Mouse (Mus musculus): Measurements from ENCODE around the gene Rpap1.

DNA sequence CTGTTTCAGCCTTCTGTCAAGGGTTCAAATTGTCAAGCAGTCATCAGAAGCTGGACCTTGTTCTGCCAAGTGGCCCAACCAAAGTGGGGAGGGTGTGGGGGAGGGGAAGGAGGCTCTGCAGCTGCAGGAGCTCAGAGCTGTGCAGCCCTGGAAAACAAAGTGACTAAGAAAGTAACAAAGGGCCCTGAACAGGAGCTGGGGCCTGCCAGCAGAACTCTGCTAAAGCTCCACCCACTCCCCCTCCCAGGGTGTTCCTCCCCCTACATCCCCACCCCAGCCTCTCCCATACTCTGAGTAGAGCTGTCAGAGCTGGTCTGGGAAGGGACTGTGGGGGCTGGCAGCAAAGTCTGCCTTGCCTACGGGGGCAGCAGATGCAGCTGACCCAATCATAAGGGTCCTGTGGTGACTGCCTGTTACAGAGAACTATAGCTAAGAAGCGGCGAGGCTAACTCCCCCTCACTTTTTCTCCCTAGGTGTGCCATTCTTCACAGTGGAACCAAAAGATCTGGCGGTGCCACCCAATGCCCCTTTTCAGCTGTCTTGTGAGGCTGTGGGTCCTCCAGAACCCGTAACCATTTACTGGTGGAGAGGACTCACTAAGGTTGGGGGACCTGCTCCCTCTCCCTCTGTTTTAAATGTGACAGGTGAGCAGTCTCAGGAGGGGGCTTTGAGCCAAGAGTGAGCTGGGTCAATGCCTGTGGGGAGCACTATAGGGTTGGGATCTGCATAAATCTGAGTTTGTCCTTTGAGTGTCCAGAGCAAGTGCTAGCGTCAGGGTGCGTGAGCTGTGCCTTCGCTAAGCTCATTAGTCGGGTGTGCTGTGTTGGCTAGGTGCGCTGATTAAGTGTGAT, 15.7 kb upstream of the Rpap1 start:
- TF ChIP-seq MYOD1 (IDR thresholded peaks at IDR 0.05; ENCODE audit: control insufficient read depth, insufficient read length, low read depth): no peak
- no peak for TF ChIP-seq CTCF (IDR thresholded peaks at IDR 0.05; ENCODE audit: control insufficient read depth, insufficient read depth, insufficient read length)
- no peak for TF ChIP-seq USF1 (IDR thresholded peaks at IDR 0.05; ENCODE audit: low read depth)

Measured in C2C12 (cell line).